Mouse (Mus musculus) mouse embryonic stem cell (cell line): ENCODE measurements around the gene Enoph1.

Experiments
- in situ Hi-C, 2 experiments: fragments of 300-500 bp; cut with MboI; formaldehyde crosslinking; loops; 1 replicate in 1 of 2; 3 replicates in 1 of 2; pipeline ENCODE4 v1.14.3; 2019 to 2020; ENCODE audit warnings: low sequenced_read_pairs in 2 of 2, low pct_unique_long_range_greater_than_20kb in 1 of 2, mixed read lengths in 1 of 2; ENCODE audit not compliant: unreplicated experiment in 1 of 2

Gene Enoph1

GRCm38 (mm10) chr5:100060876-100061275, 21.1 kb downstream of the Enoph1 start:
- in situ Hi-C loops, result no loop called here

DNA sequence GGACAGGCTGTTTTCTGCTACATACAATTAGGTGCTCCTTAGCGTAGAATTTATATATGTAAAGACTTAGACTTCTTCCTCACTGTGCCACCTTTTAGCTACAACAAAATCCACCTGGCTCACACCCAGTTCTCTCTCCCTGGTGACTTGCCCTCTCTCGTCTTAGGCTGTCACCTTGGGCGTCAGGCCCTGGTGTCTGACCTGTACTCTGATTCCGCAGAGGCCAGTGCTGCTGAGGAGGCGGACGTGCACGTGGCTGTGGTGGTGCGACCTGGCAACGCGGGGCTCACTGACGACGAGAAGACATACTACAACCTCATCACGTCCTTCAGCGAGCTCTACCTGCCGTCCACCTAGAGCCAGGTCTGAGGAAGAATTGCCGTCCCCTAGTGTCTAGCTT, 27.8 kb downstream of the Enoph1 start:
- in situ Hi-C loops, result no loop called here

GRCm38 (mm10) chr5:100069526-100069925, 29.7 kb downstream of the Enoph1 start:
- in situ Hi-C loops, result no loop called here

DNA sequence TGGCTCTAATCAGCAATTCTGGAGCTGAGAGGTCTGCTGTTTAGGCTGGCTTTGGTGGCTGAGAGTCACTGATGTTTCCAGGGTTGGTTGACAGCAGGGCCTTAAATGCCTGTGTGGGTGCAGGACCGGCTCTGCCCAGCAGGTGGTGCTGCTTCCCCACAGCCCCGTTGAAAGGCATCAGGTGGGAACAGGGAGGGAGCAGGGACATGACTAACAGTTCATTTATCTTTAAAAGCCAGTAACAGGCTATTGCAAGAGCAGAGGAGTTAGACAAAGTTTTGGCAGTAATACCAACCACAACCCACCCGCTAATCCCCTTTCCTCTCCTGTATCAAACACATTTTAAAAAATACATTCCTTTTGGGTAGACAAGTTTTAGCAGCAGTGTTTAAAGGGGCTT, 30.5 kb downstream of the Enoph1 start:
- in situ Hi-C loops, result loop anchor here in 1 of 2 experiments (10.0 kb wide), 1 partner anchor 275 kb away; no protein-coding TSS in a partner anchor

DNA sequence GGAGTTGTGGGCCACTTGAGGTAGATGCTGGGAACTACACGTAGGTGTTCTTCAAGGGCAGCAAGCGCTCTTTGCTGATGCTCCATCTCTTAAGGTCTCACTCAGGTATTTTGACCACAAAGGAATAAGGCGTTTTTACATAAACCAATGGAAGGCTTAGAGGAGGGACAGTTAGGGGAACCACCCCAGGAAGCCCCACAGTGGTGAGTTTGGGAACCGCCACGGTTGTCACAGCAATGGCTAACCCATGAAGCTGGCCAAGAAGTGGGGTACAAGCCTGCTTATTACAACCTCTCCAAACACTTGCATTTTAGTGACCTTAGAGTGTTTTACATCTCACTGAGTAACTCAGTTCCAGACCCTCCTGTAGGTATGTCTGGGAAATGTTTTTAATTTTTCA, 31.8 kb downstream of the Enoph1 start:
- in situ Hi-C loops, result loop anchor here in 1 of 2 experiments (10.0 kb wide), 1 partner anchor 273 kb away; no protein-coding TSS in a partner anchor

DNA sequence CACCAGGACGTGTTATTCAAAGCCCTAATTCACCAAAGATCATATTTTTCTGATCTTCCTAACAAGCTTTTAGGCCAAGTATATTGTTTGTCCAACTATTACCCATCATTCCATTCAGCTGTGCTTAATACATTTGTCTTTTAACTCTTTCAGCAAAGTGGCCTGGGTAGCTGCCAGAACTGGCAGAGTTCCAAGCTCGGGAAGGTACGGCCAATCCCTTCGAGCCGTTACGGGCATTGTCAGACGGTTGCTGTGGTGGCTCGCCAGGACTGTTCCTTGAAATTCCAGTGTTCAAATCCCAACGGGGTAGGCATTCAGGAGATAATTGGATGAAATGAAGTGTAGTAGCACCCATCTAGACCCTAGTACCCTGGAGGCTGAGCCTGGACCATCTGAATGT, 32.8 kb downstream of the Enoph1 start:
- in situ Hi-C loops, result loop anchor here in 1 of 2 experiments (10.0 kb wide), 1 partner anchor 272 kb away; no protein-coding TSS in a partner anchor

DNA sequence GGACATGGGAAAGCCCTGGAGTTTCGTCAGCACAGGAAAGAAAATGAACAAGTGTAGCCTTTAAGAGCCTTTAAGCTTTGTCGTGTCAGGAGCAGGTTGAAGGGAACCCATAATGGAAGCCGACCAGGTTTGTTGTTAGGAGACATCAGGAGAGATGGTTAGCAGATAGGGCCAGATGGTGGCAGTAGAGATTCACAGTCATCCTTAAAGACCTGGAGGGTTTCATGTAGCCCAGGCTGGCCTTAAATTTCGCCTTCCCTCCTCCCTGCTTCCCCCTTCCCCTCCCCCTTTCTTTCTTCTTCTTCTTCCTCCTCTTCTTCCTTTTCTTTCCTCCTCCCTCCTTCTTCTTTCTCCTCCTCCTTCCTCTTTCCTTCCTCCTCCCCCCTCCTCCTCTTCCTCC, 34.8 kb downstream of the Enoph1 start:
- in situ Hi-C loops, result loop anchor here in 1 of 2 experiments (10.0 kb wide), 1 partner anchor 270 kb away; no protein-coding TSS in a partner anchor

- in situ Hi-C loops, result loop anchor here in 1 of 2 experiments (10.0 kb wide), 1 partner anchor 266 kb away; no protein-coding TSS in a partner anchor
Measured at GRCm38 (mm10) chr5:100079040-100079930, 39.5 kb downstream of the Enoph1 start.

DNA sequence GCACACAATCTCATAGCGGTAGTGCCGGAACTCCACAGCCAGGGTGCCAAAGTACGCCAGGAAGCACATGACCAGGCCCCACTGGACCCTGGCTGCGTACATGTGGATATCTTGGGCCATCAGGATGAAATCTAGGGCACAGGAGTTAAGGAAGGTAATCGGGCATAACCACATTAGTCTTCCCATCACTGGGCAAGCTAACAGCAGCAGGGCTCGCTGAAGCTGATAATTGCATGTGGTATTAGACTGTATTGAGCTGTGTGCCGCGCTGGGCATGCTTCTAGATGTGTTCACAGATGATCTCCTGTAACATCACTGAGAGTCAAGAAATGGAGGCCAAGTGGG, 40.1 kb downstream of the Enoph1 start:
- in situ Hi-C loops, result loop anchor here in 1 of 2 experiments (10.0 kb wide), 2 partner anchors 245 to 265 kb away; no protein-coding TSS in a partner anchor

GRCm38 (mm10) chr5:100082006-100082405, 42.2 kb downstream of the Enoph1 start:
- in situ Hi-C loops, result loop anchor here in 1 of 2 experiments (10.0 kb wide), 1 partner anchor 243 kb away; no protein-coding TSS in a partner anchor

DNA sequence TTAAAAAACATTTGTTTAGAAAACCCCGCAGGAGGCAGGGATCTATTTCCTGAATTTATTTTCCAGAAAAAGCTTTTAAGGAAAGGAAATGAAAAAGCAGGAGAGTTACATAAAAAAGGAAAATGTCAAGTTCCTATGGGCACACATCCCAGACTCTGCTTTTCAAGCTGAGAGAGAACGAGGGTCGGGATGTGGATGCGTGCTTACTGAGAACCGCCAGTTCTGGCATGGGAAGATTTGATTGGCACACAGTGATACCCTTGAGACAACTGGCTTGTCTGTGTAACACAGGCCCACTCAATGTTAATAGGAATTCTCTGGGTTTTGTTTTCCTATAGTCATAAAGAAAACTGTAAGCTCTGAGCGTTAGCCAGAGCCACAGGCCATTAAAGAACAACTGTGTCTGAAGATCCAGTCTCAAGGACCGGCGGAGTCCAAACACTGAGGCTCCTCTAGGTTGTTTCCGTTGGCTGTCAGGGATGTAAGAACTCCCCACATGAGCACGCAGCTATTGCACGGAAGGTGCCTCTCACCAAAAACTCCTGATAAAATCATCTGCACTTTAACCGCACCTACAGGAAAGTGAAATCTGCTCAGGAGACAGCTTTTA, 44.3 kb downstream of the Enoph1 start:
- in situ Hi-C loops, result loop anchor here in 1 of 2 experiments (10.0 kb wide), 1 partner anchor 241 kb away; no protein-coding TSS in a partner anchor

GRCm38 (mm10) chr5:100085097-100085496, 45.3 kb downstream of the Enoph1 start:
- in situ Hi-C loops, result loop anchor here in 1 of 2 experiments (10.0 kb wide), 1 partner anchor 240 kb away; no protein-coding TSS in a partner anchor

DNA sequence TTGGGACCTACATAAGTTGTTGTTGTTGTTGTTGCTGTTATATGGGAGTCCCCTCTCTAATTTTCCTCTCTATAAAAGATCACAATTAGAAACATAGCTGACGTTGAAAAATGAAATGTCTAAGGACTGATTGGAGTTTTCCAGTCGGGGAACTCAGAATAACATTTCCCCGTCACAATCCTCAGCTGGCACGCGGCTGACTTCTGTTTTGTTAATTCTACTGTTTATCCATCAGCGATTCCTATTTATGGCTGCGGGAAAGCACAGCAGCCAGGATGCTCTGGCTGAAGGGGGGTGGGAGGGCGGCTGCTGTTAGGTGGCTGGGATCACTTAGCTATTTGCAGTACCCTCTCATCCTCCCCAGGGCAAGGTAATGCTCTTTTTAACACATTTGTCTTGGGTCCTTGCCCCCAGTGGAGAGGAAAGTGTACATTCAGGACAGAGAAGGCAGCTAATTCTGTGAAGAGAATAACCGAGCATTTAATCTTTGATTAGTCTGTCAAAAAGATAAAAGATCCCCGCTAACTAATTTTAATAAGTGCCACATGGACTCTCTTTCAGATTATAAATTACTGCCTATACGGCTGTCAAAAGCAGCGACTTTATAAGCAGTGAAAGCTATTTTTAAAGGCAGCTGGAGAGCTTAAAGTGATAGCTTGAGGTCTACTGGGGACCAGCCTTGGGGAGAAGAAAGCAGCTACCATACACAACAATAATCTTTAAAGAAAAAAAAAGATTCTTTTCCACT, 50.9 kb downstream of the Enoph1 start:
- in situ Hi-C loops, result no loop called here

DNA sequence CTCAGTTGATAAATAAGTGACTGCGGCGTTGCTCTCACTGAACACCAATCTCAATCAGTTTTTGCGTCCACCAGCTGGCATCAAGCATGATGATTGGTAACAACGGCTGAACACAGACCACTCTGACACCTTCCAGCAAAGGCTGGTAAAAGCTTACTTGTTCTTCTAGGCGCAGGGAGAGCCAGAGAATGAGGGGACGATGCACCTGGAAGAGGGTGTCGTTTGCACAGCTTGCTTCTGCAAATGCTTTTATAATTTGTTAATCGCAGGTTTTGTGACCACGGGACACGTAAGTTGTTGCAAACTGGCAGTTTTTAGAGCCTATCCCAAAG, 51.4 kb downstream of the Enoph1 start:
- in situ Hi-C loops, result no loop called here

DNA sequence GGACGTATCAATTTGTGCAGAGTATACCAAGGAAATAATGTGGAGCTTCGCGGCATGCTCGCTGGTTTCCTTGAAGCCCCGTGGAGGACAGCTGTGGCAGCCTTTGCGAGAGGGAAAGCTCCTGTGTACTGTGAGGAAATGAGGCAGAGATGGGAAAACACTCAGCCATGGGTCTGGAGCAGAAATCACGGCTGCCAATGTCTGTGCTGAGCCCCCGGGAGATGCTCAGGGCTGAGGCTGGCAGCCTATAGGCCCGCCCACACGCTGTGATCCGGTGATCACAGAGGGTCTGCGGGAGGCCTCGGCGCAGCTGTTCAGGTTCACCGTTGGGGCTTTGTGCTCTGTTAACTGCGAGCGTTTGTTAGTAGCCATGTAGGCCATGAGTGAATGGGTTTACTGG, 51.8 kb downstream of the Enoph1 start:
- in situ Hi-C loops, result no loop called here

DNA sequence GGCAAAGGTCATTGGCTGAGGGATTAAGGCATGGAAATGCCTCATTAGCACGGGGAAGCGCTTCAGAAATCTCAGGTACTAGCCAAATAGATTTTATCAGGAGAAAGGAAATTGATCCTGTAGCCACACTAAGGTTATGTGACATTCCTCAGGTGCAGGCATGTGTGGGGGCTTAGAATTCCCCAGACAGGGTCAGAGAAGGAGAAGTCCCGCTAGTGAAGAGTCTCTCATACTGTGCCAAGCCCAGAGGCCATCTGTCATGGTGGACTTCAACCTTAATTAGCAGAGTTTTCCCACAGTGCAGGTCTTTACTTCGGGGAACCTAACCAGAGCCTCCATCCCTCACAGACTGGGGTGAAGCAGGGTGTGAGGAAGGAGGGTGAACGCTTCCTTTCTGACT, 57.2 kb downstream of the Enoph1 start:
- in situ Hi-C loops, result no loop called here

GRCm38 (mm10) chr5:100097967-100098366, 58.2 kb downstream of the Enoph1 start:
- in situ Hi-C loops, result no loop called here

DNA sequence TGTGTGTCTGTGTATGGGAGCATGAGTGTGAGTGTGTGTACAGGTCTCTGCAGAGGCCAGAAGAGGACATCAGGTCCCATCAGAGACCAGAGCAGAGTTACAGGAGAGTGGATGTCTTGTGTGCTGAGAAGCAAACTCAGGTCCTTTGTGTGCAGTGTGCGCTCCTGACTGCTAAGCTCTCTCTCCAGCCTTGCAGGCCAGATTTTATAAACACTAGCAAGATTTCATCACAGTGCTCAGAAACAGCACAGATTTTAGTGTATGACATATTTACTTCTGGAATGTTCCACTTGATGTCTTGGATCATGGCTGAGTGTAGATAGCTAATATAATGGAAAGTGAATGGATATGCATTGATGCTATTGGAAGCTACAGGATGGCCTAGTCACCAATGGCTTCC, 62.6 kb downstream of the Enoph1 start:
- in situ Hi-C loops, result no loop called here

DNA sequence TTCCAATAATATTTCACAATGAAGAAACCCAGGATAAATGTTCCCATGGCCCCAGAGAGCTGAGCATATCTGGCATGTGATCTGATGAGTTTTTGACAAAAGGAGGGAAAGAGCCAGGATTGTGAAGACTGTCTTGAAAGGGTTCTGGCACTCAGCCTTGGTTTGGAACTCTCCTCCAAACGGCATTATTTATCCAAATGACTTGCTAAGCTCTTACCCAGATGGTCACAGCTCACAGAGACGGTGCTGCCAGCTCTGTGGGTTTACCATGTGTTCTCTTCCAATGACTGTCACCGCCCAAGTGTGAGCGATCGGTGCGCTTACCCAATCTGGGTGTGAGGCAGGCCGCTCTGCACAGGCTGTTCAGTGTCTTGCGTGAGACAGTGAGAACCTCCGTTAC, 69.1 kb downstream of the Enoph1 start:
- in situ Hi-C loops, result no loop called here
